10 mouse cellular contexts compared by ENCODE assay signal in genomic region chr6:34514655-34515054, GRCm38 (mm10). TPM values are rescaled to one million over a fixed set of nuclear protein-coding genes. Genes with fewer than 3 reads are reported as not detected.
DNase-seq lines count a peak whose midpoint lies in the region; ATAC-seq and TF ChIP-seq lines count a peak whose summit lies in the region.
"Had no signal": no experiment of that assay in that cellular context is flagged by ENCODE, and none has a peak within 500 bp of the region (broad histone marks: within the 10 kb centered on the region; RNA-seq: fewer than 3 reads in every experiment).

No protein-coding gene starts in this region.

- H3K27me3 ChIP-seq in forebrain, embryonic 16.5 days (replicated peaks; ENCODE audit: control insufficient read depth, insufficient read depth, low read length) = no peaks in the 10 kb centered on the region
- no peaks in the 10 kb centered on the region for H3K27me3 ChIP-seq in forebrain, embryonic 12.5 days
- H3K27me3 ChIP-seq in CH12.LX (replicated peaks) = no peaks in the 10 kb centered on the region

- no peak overlapping the region for H3K4me2 ChIP-seq in forebrain, embryonic 16.5 days (ENCODE audit: low read length)
- no peak overlapping the region for H3K4me2 ChIP-seq in forebrain, embryonic 12.5 days
- H3K4me2 ChIP-seq in CH12.LX (ENCODE audit: insufficient read depth, low read depth, poor library complexity, severe bottlenecking) = no peak overlapping the region

- DNase-seq in layer of hippocampus, adult 2 months (ENCODE audit: low spot score in 2 of 2) = peak in 1 of 2 experiments; percentile 35
- DNase-seq in layer of hippocampus, adult 9-10 months (ENCODE audit: low spot score) = no peak
- DNase-seq in CH12.LX (ENCODE audit: extremely low read depth) = no peak
- DNase-seq in testis, postnatal 10 days (ENCODE audit: low spot score) = no peak
- DNase-seq in cerebellum, adult 9-11 months = no peak
- DNase-seq: adrenal gland, adult 8-10 months had no signal

- 40% methylated on average over 5 of the region's 5 CpGs for WGBS in forebrain, embryonic 16.5 days
- 57% methylated on average over 5 of the region's 5 CpGs for WGBS in forebrain, embryonic 12.5 days

- H3K79me2 ChIP-seq in CH12.LX (replicated peaks; ENCODE audit: control insufficient read depth, extremely low read depth, insufficient read depth, poor library complexity, severe bottlenecking) = no peaks in the 10 kb centered on the region

- no peak for TF ChIP-seq POLR2A in CH12.LX (IDR thresholded peaks at IDR 0.05; ENCODE audit: low read depth, low read length)
- TF ChIP-seq POLR2A in embryonic fibroblast, embryonic 13.5 days (IDR thresholded peaks at IDR 0.05; ENCODE audit: low read depth, low read length) = no peak

- no peak overlapping the region for H3K9ac ChIP-seq in forebrain, embryonic 16.5 days (replicated peaks; ENCODE audit: low read depth, low read length)
- no peak overlapping the region for H3K9ac ChIP-seq in forebrain, embryonic 12.5 days
- no peak overlapping the region for H3K9ac ChIP-seq in CH12.LX (ENCODE audit: insufficient read depth, low read depth)

- H3K27ac ChIP-seq in forebrain, embryonic 16.5 days (ENCODE audit: low read length) = no peak overlapping the region
- no peak overlapping the region for H3K27ac ChIP-seq in forebrain, embryonic 12.5 days
- peak overlapping the region; percentile 60 for H3K27ac ChIP-seq in layer of hippocampus, adult 2 months
- H3K27ac ChIP-seq in CH12.LX (ENCODE audit: insufficient read depth, low read depth) = no peak overlapping the region
- peak overlapping the region; percentile 63 for H3K27ac ChIP-seq in embryonic fibroblast, embryonic 13.5 days (ENCODE audit: insufficient read depth, low read length)

- no peaks in the 10 kb centered on the region for H3K4me1 ChIP-seq in forebrain, embryonic 16.5 days (replicated peaks; ENCODE audit: control insufficient read depth, insufficient read depth, low read length)
- no peaks in the 10 kb centered on the region for H3K4me1 ChIP-seq in forebrain, embryonic 12.5 days
- no peaks in the 10 kb centered on the region for H3K4me1 ChIP-seq in CH12.LX (ENCODE audit: control insufficient read depth in 1 of 2, insufficient read depth in 2 of 2)
- no peaks in the 10 kb centered on the region for H3K4me1 ChIP-seq in embryonic fibroblast, embryonic 13.5 days (ENCODE audit: control insufficient read depth, insufficient read depth, low read length)

- H3K36me3 ChIP-seq in forebrain, embryonic 16.5 days (ENCODE audit: control insufficient read depth, insufficient read depth) = no peaks in the 10 kb centered on the region
- H3K36me3 ChIP-seq in forebrain, embryonic 12.5 days (replicated peaks) = no peaks in the 10 kb centered on the region
- H3K36me3 ChIP-seq in CH12.LX (replicated peaks in 1 of 2; ENCODE audit: control insufficient read depth in 1 of 2, insufficient read depth in 1 of 2, low read length in 1 of 2) = no peaks in the 10 kb centered on the region

- in situ Hi-C loops in CH12.LX (cut with MboI; ENCODE audit: low pct_ligation_motif_present, low pct_unique_long_range_greater_than_20kb, low sequenced_read_pairs) = loop anchor here (5.0 to 10.0 kb wide), 2 partner anchors 240 to 408 kb away; partner anchors contain the start of gene Stra8

- no peaks in the 10 kb centered on the region for H3K9me3 ChIP-seq in forebrain, embryonic 16.5 days (ENCODE audit: control insufficient read depth, low read length)
- no peaks in the 10 kb centered on the region for H3K9me3 ChIP-seq in forebrain, embryonic 12.5 days
- no peaks in the 10 kb centered on the region for H3K9me3 ChIP-seq in CH12.LX (replicated peaks; ENCODE audit: low read length)

- dilution Hi-C loops in CH12.LX (cut with MboI; ENCODE audit: extremely low pct_ligation_motif_present, extremely low pct_unique_long_range_greater_than_20kb, low sequenced_read_pairs) = no loop called here

- TF ChIP-seq CTCF in layer of hippocampus, adult 2 months (conservative IDR thresholded peaks at IDR 0.05) = peak; percentile 77
- peak in 1 of 2 experiments; percentile 43; a peak in 1 of 4 replicates for TF ChIP-seq CTCF in CH12.LX (conservative IDR thresholded peaks at IDR 0.05 in 1 of 2, IDR thresholded peaks at IDR 0.05 in 1 of 2; ENCODE audit: low read depth in 2 of 2, low read length in 2 of 2)
- no peak for TF ChIP-seq CTCF in embryonic fibroblast, embryonic 13.5 days (IDR thresholded peaks at IDR 0.05; ENCODE audit: borderline replicate concordance, insufficient read depth, low read length)

- peak; percentile 26 for TF ChIP-seq RAD21 in CH12.LX (IDR thresholded peaks at IDR 0.05; ENCODE audit: low read depth, low read length)

- no peak overlapping the region for H3K4me3 ChIP-seq in forebrain, embryonic 16.5 days (replicated peaks; ENCODE audit: low read length)
- no peak overlapping the region for H3K4me3 ChIP-seq in forebrain, embryonic 12.5 days (replicated peaks)
- peak overlapping the region; percentile 36 for H3K4me3 ChIP-seq in layer of hippocampus, adult 2 months
- H3K4me3 ChIP-seq in CH12.LX (replicated peaks in 1 of 3; ENCODE audit: low read depth in 2 of 3, low read length in 2 of 3, poor library complexity in 1 of 3) = no peak overlapping the region
- no peak overlapping the region for H3K4me3 ChIP-seq in embryonic fibroblast, embryonic 13.5 days (ENCODE audit: insufficient read depth, low read length)

- TF ChIP-seq EP300 in CH12.LX (IDR thresholded peaks at IDR 0.05; ENCODE audit: low read length) = no peak

- ATAC-seq in forebrain, embryonic 16.5 days = peak; percentile 42; the same call in 1 of the 2 replicates
- no peak for ATAC-seq in forebrain, embryonic 12.5 days (ENCODE audit: low FRiP score)
- ATAC-seq: CD4-positive, CD25-positive, alpha-beta regulatory T cell, adult 4 months had no signal

TF ChIP-seq in CH12.LX, 34 proteins besides CTCF, POLR2A, EP300 and RAD21:
- TF ChIP-seq UBTF (IDR thresholded peaks at IDR 0.05; ENCODE audit: low read depth, low read length) (no peak), BHLHE40 (IDR thresholded peaks at IDR 0.05; ENCODE audit: low read depth, low read length) (0 out of 2 replicates have a peak, but pooled peaks have one; percentile 9), POLR2AphosphoS2 (IDR thresholded peaks at IDR 0.05; ENCODE audit: low read depth, low read length) (no peak), TCF12 (IDR thresholded peaks at IDR 0.05; ENCODE audit: low read depth, low read length) (no peak), SMC3 (IDR thresholded peaks at IDR 0.05; ENCODE audit: low read depth, low read length) (peak; percentile 27)
TF ChIP-seq in CH12.LX: peak in this region for 2.

RNA-seq across cellular contexts. Expression of gene Bpgm, which starts 38.6 kb away (rescaled TPM):
- 64.2 and 68.2 TPM in 2 replicates for polyA plus RNA-seq in forebrain, embryonic 16.5 days (2015; fragmentation: Nextera tagmentation; extraction: Ambion mirVana)
- polyA plus RNA-seq in forebrain, embryonic 12.5 days (2016; fragmentation: Nextera tagmentation; extraction: Ambion mirVana) = 62.8 and 68.6 TPM in 2 replicates
- 10 to 100 TPM; 69.8 to 70.9 TPM for total RNA-seq in layer of hippocampus, adult 2 months (2021)
- total RNA-seq in CH12.LX (2012; rRNA removed) (12.7 and 15.8 TPM in 2 replicates), CH12.LX (2014; rRNA removed) (10.9 and 12.4 TPM in 2 replicates)
- 10.8 and 11.6 TPM in 2 replicates for polyA plus RNA-seq in CH12.LX (2012; ENCODE audit: insufficient read length, low read depth)
- polyA plus RNA-seq in embryonic fibroblast, embryonic 13.5 days (2011; ENCODE audit: insufficient read length, low read depth, missing spikeins) = 36.7 and 40.9 TPM in 2 replicates

Comparison
In these comparisons a context has a peak if more than half of its experiments do, and no peak if none do; other contexts are left out.
1. H3K27ac ChIP-seq: peak in layer of hippocampus, adult 2 months (single experiment) and embryonic fibroblast, embryonic 13.5 days (single experiment); none in forebrain, embryonic 16.5 days (single experiment), forebrain, embryonic 12.5 days (single experiment) and CH12.LX (single experiment).